Mouse (Mus musculus): ENCODE measurements at regions not wholly inside any gene's neighbourhood (a gene's known extent, or its start where the extent isn't known, plus 50 kb on each side); places are given as distances from the start of the nearest gene placed in this dataset.

DNA sequence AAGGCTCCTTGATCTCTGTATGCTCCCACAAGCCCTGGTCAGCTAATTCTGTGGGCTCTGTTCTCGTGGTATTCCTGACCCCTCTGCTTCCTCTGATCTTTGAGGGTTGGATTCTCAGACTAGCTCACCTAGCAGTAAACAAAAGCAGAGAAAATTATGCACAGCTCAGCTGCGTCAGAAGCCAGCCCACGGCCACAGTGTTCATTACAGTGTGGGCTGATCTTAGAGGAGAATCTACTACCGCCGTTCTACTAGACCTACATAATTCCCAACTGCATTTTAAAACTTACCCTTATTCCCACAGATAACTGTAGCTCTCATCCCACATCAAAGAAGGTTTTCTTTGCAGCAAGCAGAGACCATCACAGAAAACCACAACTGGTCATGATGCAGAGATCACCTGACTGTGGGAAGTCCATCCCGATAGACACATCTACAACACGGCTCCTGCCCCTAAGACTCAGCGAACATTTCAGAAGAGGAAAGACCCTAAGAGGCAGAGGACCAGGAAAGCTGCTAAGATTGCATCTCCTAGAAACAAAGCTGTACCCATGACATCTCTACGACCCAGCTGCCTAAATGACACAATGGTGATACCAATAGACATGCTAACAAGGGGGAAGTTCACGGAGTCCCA lies 49.8 kb upstream of the Ralgps2 start:
- WGBS = 71% methylated on average over 10 of the region's 10 CpGs
- Histone ChIP-seq H3K4me3 (no peak overlapping the region), H3K36me3 (no peaks in the 10 kb centered on the region), H3K9ac (no peak overlapping the region), H3K9me3 (no peaks in the 10 kb centered on the region), H3K27me3 (no peaks in the 10 kb centered on the region), H3K4me2 (no peak overlapping the region), H3K4me1 (peaks cover 2% of the 10 kb centered on the region; the same call in 1 of the 2 replicates), H3K27ac (no peak overlapping the region)
- ATAC-seq (ENCODE audit: insufficient number of reproducible peaks, insufficient read depth, low FRiP score, low TSS enrichment, low read depth) = no peak

Data from embryonic facial prominence, embryonic 13.5 days (tissue).